Mouse (Mus musculus) intestine, embryonic 15.5 days (tissue): ENCODE measurements around the gene Robo2. TPM values are rescaled to one million over a fixed set of nuclear protein-coding genes. Genes with fewer than 3 reads are reported as not detected.

Source experiments
- ATAC-seq: fragments of 200-750 bp; cut with Nextera tagmentation; 2 replicates; pipeline ENCODE4 v1.8.0; 2017; ENCODE audit warnings: moderate TSS enrichment, moderate library complexity
- H3K27ac ChIP-seq: fragments of 300-500 bp; sonication (generic); 2 replicates; pipeline ENCODE4 v1.5.1; 2015; ENCODE audit warnings: mild to moderate bottlenecking, inconsistent platforms
- H3K27me3 ChIP-seq: fragments of 300-500 bp; sonication (generic); replicated peaks from 2 replicates; pipeline ENCODE4 v1.6.1; 2015; ENCODE audit warnings: inconsistent platforms
- H3K36me3 ChIP-seq: fragments of 300-500 bp; sonication (generic); 2 replicates; pipeline ENCODE4 v1.6.1; 2015; ENCODE audit warnings: inconsistent platforms
- H3K4me1 ChIP-seq: fragments of 300-500 bp; sonication (generic); replicated peaks from 2 replicates; pipeline ENCODE4 v1.6.1; 2015; ENCODE audit warnings: inconsistent platforms
- H3K4me2 ChIP-seq: fragments of 300-500 bp; sonication (generic); replicated peaks from 2 replicates; pipeline ENCODE4 v1.6.1; 2015; ENCODE audit warnings: mild to moderate bottlenecking, inconsistent platforms
- H3K4me3 ChIP-seq: fragments of 300-500 bp; sonication (generic); replicated peaks from 2 replicates; pipeline ENCODE4 v1.5.1; 2015; ENCODE audit warnings: inconsistent platforms
- H3K9ac ChIP-seq: fragments of 300-500 bp; sonication (generic); 2 replicates; pipeline ENCODE4 v1.6.1; 2015; ENCODE audit warnings: inconsistent platforms
- H3K9me3 ChIP-seq: fragments of 300-500 bp; sonication (generic); 2 replicates; pipeline ENCODE4 v1.6.1; 2016; ENCODE audit warnings: inconsistent platforms
- WGBS: fragments of 180-500 bp; shearing (Covaris S2); methylation state at CpG from one replicate; pipeline ENCODE4 v1.1.7; 2015; 5-methylcytosine and 5-hydroxymethylcytosine counted together
- microRNA counts: library from miRNA; unstranded; fragments of <30 nt; microRNA quantifications from one replicate; lab custom pipeline; 2016
- polyA plus RNA-seq: library from polyadenylated mRNA; unstranded; fragments of >200 nt; fragmentation: Nextera tagmentation; extraction: Ambion mirVana; gene quantifications from 2 replicates; pipeline ENCODE4 v1.2.1, GENCODE M21; 2015

The Robo2 gene
- polyA plus RNA-seq, 1 experiment from 2014 or later: 21.1 TPM

DNA sequence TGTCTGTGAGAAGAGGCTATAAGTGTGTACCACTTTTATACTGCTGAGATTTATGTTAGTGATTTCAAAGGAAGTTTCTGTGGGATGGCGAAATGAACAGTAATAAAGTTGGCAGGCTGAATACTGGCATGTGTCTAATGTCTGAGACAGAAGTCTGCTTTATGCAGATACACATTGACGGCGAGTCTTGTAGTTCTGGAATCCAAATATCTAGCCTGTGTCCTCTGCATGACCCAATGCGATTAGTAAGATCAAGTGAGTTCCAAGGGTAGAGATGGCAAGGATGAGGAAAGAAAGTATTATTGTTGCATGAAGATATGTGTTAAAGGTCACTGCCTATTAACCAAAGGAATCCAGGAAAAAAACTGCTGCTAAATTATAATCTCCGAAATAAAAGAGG lies 541.3 kb downstream of the Robo2 start:
- H3K4me2 ChIP-seq: peak overlapping the region; percentile 7; the same call in 1 of the 2 replicates
- no peak overlapping the region for H3K9ac ChIP-seq
- no peak overlapping the region for H3K4me3 ChIP-seq
- H3K36me3 ChIP-seq: no peaks in the 10 kb centered on the region
- no peaks in the 10 kb centered on the region for H3K27me3 ChIP-seq
- no peak overlapping the region for H3K27ac ChIP-seq
- no peaks in the 10 kb centered on the region for H3K9me3 ChIP-seq
- no peaks in the 10 kb centered on the region for H3K4me1 ChIP-seq
- peak; percentile 80 for ATAC-seq
- 30% methylated on average over 5 of the region's 5 CpGs for WGBS

GRCm38 (mm10) chr16:73869527-73870212 lies 542.0 kb downstream of the Robo2 start:
- peak overlapping the region; percentile 7; the same call in 1 of the 2 replicates for H3K4me2 ChIP-seq
- no peak overlapping the region for H3K27ac ChIP-seq
- peak; percentile 84 for ATAC-seq
- H3K4me3 ChIP-seq: 0 out of 2 replicates have a peak overlapping the region, but pooled peaks have one; percentile 6
- H3K4me1 ChIP-seq: no peaks in the 10 kb centered on the region
- no peaks in the 10 kb centered on the region for H3K27me3 ChIP-seq
- no peaks in the 10 kb centered on the region for H3K9me3 ChIP-seq
- H3K36me3 ChIP-seq: no peaks in the 10 kb centered on the region
- no peak overlapping the region for H3K9ac ChIP-seq
- WGBS: 22% methylated on average over 7 of the region's 7 CpGs

DNA sequence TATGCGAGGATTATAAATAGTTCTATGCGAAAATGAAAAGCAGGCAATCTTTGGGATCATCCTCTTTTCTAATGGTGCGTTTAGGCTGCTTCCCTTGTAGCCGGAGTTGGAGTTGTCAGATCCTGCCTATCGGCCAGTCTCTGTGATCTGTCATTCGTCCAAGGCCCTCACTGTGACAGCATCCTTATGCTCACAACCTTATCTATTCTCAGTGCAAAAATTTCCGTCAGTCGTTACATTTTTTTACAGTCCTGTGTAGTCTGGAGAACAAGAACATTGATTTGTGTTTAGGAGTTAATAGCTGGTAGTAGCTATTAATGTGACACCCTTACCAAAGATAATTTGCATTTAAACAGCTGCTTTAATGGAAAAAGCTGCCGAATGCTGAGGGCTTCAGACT lies 547.0 kb downstream of the Robo2 start:
- no peaks in the 10 kb centered on the region for H3K27me3 ChIP-seq
- no peak overlapping the region for H3K9ac ChIP-seq
- no peak for ATAC-seq
- no peak overlapping the region for H3K4me2 ChIP-seq
- no peak overlapping the region for H3K27ac ChIP-seq
- H3K4me1 ChIP-seq: no peaks in the 10 kb centered on the region
- no peak overlapping the region for H3K4me3 ChIP-seq
- 43% methylated on average over 9 of the region's 9 CpGs for WGBS
- no peaks in the 10 kb centered on the region for H3K9me3 ChIP-seq
- no peaks in the 10 kb centered on the region for H3K36me3 ChIP-seq

DNA sequence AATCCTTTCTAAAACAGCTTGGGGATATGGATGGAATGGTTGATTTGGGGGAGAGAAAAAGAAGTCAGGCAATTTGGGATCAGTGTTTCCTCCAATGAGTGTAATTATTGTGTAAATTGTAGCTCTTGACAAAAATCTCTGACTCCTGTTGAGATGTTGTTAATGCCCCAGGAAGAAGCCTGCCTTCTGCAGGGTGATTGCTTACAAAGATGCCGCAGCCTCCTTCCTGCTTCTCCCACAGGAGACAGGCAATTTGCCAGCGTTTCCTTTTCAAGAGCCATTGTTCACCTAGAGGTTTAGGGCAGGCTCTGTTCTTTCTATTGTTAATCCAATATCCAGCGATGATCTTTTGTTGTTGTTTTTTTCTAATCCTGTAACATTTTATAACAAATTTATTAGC lies 547.9 kb downstream of the Robo2 start:
- Histone ChIP-seq H3K4me2 (no peak overlapping the region), H3K9ac (no peak overlapping the region), H3K27me3 (no peaks in the 10 kb centered on the region), H3K4me3 (no peak overlapping the region), H3K27ac (no peak overlapping the region), H3K9me3 (no peaks in the 10 kb centered on the region), H3K36me3 (no peaks in the 10 kb centered on the region), H3K4me1 (no peaks in the 10 kb centered on the region)
- ATAC-seq: no peak
- 21% methylated on average over 3 of the region's 3 CpGs for WGBS

- H3K27ac ChIP-seq: no peak overlapping the region
- no peaks in the 10 kb centered on the region for H3K27me3 ChIP-seq
- 73% methylated on average over 2 of the region's 2 CpGs for WGBS
- no peak overlapping the region for H3K9ac ChIP-seq
- H3K4me3 ChIP-seq: no peak overlapping the region
- H3K9me3 ChIP-seq: no peaks in the 10 kb centered on the region
- no peak for ATAC-seq
- H3K36me3 ChIP-seq: no peaks in the 10 kb centered on the region
- no peak overlapping the region for H3K4me2 ChIP-seq
- no peaks in the 10 kb centered on the region for H3K4me1 ChIP-seq
These were observed 552.9 kb downstream of the Robo2 start for GRCm38 (mm10) chr16:73858717-73859116.

GRCm38 (mm10) chr16:73855821-73856220 lies 555.8 kb downstream of the Robo2 start:
- Histone ChIP-seq H3K9me3 (no peaks in the 10 kb centered on the region), H3K4me1 (no peaks in the 10 kb centered on the region), H3K9ac (no peak overlapping the region), H3K27ac (no peak overlapping the region), H3K4me3 (no peak overlapping the region), H3K27me3 (no peaks in the 10 kb centered on the region), H3K4me2 (no peak overlapping the region), H3K36me3 (no peaks in the 10 kb centered on the region)
- WGBS: 88% methylated on average over 3 of the region's 3 CpGs
- no peak for ATAC-seq

MicroRNAs encoded within 50 kb of the gene (microRNA counts, 519-probe panel; counts per million panel counts)
- 1,485 counts per million, percentile 34 among the panel's probes with 10 or more counts for microRNA mmu-miR-691 (lab: Ali Mortazavi, UCI)
